Mouse (Mus musculus): ENCODE measurements around the gene Tcfl5.

The Tcfl5 gene

GRCm38 (mm10) chr2:180598157-180598705 lies 44.3 kb downstream of the Tcfl5 start:
- DNase-seq (ENCODE audit: low spot score): no peak

DNA sequence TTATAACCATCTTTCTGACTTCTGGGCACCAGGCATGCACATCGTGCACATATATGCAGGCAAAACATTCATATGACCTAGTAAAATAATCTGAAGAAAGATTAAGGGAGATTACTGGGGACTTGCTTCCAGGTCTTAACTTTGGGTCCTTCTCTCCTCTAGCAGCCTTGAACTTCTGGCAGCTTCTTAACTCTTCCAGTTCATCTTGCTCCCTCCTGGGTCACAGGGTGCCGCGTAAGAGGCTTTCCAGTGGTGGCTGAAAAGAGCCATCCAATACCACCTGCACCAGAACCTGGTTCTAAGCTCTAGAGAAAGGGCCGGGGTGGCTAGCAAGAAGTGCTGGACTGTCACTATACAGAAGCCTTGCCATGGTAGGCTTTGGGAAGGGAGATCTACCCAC lies 45.0 kb downstream of the Tcfl5 start, which contains the start of gene Col9a3:
TSS of gene Col9a3 (plus strand) at position 301 of the 400 bp plus-strand sequence.
- DNase-seq (ENCODE audit: low spot score): no peak

GRCm38 (mm10) chr2:180589123-180589831 lies 53.2 kb downstream of the Tcfl5 start, which contains the start of gene Ogfr:
TSS of gene Ogfr (plus strand) at chr2:180589245.
- DNase-seq (ENCODE audit: low spot score): peak; percentile 63

GRCm38 (mm10) chr2:180588736-180589122 lies 53.8 kb downstream of the Tcfl5 start:
- no peak for DNase-seq (ENCODE audit: low spot score)

GRCm38 (mm10) chr2:180583154-180583507 lies 59.4 kb downstream of the Tcfl5 start:
- no peak for DNase-seq (ENCODE audit: low spot score)

DNA sequence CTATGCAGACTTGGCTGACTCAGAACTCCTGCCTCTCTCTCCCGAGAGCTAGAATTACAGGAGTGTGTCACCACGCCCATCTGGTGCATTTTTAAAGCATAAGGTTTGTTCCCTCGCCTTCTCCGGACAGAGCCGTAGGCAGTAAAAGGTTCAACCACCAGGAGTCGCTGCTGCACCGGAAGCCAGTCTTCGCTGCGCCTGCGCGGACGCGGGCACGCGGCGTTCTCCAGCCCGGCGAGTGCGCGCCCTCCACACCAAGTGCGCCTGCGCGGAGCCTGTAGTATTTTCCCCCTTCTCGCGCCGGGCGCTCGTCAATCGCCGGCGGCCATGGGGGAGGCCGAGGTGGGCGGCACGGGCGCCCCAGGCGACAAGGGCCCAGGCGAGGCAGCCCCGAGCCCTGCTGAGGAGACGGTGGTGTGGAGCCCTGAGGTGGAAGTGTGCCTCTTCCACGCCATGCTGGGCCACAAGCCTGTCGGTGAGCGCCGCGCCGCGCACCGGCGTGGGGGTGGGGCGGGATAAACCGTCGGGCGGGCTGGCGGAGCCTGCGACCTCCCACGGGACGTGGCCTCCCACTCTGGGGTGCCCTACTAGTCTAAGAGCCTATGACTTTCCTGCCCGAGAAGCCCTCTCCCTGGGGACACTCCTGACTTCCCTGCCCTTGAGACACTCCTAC lies 59.9 kb downstream of the Tcfl5 start:
- DNase-seq (ENCODE audit: low spot score): peak; percentile 91

DNA sequence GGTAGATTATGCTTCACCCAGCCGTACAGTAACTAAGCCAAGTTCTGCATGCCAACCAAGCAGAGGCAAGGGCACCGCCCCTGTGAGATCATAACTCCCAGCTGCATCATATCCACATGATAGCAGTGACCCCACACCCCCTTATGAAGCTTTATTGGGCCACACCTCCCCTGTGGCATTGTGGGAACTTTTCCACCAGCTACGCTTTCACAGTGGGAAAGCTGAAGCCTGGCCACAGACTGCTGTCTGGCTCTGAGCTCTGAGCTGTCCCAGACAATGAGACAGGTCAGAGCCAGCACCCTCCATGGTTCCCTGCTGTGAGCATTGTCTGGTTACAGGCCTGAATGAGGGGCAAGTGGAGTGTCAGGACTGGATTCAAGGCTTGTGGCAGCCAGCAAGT lies 61.5 kb downstream of the Tcfl5 start, which contains the start of gene Mrgbp:
TSS of gene Mrgbp (plus strand) at position 303 of the 400 bp plus-strand sequence.
- DNase-seq (ENCODE audit: low spot score): no peak

DNA sequence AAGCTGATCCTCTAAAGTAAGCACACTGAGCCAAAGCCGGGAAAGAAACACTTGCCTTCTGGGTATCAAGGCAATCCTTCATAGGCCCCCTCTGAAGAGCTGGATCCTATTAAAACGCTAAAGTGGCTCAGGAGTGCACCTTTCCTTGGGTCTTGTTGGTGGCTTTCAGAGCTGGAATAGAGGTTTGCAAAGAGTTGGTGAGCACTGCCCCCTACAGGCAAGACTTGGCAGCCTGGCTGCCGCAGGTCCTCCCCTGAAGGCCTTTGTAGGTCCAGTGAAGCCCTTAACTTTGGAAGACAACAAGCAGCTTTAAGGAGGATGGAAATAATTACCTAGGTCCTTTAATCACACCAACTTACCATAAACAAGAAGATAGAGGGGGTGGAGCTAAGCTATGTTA lies 63.8 kb downstream of the Tcfl5 start:
- DNase-seq (ENCODE audit: low spot score): no peak

- DNase-seq (ENCODE audit: low spot score): no peak
Measured at GRCm38 (mm10) chr2:180576482-180576881, 66.0 kb downstream of the Tcfl5 start.
